Mouse (Mus musculus) testis, postnatal 10 days (tissue): ENCODE measurements around the gene Sdhb.

Experiments used
- DNase-seq: peaks from one replicate; pipeline ENCODE4 v3.0.0; 2021; ENCODE audit warnings: low spot score

The Sdhb gene

GRCm38 (mm10) chr4:140948481-140948880 lies 12.5 kb upstream of the Sdhb start:
- no peak for DNase-seq

GRCm38 (mm10) chr4:140949052-140949451 lies 12.0 kb upstream of the Sdhb start:
- no peak for DNase-seq

DNA sequence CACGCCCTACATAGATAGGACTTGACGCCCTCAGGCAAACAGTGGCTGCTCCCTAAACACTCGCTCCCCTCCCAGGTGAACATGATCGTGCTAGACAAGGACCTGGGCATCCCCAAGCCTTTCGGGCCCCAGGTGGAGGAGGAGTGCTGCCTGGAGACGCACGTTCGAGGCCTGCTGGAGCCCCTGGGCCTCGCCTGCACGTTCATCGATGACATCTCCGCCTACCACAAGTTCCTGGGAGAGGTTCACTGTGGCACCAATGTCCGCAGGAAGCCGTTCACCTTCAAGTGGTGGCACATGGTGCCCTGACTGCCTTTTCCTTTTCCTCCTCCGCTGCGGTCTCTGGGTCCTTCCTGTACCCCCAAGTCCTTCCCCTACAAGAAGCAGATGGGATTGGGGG lies 11.4 kb upstream of the Sdhb start:
- no peak for DNase-seq

GRCm38 (mm10) chr4:140950574-140950973 lies 10.4 kb upstream of the Sdhb start:
- DNase-seq = peak; percentile 79

- DNase-seq = no peak
These were observed 9.0 kb upstream of the Sdhb start for GRCm38 (mm10) chr4:140951861-140952641.

GRCm38 (mm10) chr4:140957131-140957702 lies 3.8 kb upstream of the Sdhb start:
- DNase-seq = no peak

DNA sequence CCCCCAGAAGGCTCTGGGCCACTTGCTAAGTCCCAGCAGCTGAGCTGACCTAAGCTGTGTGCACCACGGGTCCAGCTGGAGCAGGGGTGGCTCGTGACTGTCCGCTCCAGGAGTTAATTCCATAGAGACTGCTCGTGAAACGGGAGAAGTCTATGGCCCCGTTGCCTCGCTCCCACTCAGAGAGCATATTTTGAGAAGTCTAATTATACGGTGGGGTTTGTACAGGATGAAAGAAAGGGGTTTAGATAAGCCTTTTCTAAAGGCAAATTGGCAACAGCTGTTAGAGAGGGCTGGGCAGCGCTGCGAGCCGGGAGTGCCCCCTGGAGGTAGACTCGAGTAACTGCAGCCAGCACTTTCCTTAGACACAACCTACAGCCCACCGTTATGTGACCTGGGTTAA lies 3.3 kb upstream of the Sdhb start:
- peak; percentile 88 for DNase-seq

DNA sequence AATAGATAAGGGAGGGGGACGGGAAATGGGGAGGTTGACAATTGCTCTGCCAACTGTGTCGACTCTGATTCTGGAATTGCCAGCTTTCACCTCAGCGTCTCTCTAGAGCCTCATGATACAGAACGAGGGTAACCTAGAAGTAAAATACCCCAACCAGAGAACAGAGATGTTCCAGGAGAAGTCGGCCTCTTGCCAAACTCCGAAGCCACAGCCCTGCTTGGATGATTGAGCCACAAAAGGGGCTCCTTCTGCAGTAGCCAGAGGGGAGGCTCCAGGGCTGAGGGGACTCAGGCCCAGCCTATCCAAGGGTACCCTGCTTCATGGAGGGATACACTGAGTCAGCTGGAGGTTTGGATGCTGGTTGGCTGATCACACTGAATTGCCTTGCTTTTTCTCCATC lies 2.7 kb upstream of the Sdhb start:
- no peak for DNase-seq

GRCm38 (mm10) chr4:140959128-140959679 lies 1.8 kb upstream of the Sdhb start:
- DNase-seq = no peak

GRCm38 (mm10) chr4:140959715-140960479 lies 1.1 kb upstream of the Sdhb start:
- no peak for DNase-seq

DNA sequence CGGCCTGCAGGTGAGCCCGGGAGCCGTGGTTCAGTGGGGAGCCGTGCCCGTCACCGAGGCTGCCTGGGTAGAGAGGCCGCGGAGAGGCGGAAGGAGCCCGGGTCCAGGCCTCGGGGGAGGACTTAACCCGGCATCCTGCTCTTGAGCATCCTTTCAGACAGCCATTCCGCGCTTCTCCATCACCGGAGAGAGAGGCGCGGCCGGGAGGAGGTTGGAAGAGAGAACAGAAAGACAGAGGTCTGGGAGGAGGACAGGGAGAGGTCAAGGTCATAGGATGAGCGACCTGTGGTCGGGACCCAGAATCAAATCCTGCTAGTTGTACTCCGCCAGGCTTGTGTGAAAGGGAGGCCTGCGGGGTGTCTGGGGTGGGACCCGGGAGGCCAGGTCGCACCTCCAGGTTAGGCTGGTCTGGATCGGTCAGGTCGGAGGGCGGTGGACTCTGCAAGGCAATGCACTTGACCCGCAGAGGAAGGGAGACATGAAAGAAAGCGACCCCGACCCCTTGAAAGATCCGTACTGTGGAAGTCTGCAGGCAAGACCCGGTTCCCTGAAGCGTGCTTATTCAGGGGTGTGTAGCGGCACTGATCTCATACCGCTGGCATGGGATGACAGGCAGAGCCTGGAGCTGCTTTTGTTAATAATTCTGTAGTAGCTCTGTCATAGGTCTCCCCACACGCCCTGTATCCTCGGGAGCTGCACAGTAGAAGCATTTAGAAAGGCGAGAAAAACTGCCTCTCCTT lies 634 bp downstream of the Sdhb start:
- DNase-seq = no peak

DNA sequence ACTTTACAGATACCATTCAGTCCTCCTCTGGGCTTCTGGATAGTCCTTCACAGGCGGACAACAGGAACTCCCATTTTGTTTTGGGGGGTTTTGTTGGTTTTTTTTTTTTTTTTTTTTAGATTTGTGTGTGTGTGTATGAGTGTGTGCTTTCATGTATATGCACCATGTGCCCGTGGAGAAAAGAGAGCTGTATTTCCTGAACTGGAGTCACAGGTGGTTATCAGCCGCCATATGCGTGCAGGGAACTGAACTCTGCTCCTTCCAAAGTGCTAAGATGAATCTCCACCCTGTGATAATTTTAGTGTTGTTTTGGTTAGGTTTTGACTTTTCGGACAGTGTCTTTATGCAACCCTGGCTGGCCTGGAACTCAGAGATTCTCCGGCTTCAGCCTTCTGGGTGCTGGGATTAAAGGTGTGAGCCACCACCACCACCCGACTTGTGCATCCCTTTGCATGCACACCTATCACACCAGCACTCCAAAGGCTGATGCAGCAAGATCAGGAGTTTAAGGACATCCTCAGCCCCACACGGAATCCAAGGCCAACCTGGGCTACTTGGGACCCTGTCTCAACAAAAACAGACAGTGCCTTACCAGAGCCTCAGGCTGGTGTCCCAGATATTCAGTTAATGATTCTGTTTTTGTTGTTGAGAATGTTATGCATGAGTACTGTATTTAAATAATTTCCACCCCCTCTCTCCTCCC lies 1.4 kb downstream of the Sdhb start:
- no peak for DNase-seq

DNA sequence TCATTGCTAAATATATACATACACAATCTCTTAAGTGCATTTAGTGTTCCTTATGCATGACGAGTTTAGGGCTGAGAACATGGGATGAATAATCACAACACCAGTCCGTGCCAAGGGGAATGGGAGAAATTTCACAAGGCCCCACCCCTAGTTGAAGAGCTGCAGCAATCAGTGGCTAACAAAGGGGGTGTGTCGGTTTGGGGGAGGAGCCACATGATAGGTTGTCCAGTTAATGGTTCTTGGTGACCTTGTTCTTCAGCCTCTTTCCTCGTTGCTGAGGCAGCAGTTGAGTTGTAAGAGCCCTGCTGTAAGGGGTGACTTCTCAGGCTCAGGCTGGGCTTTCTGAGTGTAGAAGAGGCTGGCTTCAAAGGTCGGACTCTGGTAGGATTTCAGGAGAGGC lies 1.9 kb downstream of the Sdhb start:
- DNase-seq = no peak

DNA sequence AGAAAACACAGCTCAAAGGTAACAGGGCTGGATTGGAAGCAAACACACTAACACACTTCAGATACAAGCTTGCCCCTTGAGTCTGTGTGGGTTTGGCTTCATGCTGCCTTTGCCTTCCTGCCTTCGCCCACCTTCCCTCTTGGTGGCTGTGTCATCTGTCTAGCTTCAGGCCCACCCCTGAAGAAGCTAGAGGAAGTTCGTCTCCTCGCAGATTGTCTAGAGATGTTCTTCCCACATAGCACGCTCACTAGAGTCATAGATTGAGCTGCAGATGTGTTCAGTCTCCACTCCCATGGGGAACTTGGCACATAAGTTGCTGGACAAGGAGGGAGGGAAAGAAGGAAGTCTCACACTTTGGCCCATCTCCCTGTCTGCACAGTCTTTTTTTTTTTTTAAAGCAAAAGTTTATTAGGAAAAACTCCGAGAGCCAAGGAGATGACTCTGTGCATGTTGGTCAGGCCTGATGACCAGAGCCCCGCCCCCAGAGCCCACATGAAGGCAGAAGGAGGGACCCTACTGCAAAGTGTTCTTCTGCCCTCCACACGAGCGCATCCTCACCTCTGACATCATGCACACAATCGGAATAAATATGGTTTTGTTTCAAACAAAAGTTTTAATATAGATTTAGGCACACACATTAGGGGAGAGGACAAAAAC lies 3.1 kb downstream of the Sdhb start:
- no peak for DNase-seq

GRCm38 (mm10) chr4:140964620-140965019 lies 3.6 kb downstream of the Sdhb start:
- DNase-seq = peak; percentile 76

DNA sequence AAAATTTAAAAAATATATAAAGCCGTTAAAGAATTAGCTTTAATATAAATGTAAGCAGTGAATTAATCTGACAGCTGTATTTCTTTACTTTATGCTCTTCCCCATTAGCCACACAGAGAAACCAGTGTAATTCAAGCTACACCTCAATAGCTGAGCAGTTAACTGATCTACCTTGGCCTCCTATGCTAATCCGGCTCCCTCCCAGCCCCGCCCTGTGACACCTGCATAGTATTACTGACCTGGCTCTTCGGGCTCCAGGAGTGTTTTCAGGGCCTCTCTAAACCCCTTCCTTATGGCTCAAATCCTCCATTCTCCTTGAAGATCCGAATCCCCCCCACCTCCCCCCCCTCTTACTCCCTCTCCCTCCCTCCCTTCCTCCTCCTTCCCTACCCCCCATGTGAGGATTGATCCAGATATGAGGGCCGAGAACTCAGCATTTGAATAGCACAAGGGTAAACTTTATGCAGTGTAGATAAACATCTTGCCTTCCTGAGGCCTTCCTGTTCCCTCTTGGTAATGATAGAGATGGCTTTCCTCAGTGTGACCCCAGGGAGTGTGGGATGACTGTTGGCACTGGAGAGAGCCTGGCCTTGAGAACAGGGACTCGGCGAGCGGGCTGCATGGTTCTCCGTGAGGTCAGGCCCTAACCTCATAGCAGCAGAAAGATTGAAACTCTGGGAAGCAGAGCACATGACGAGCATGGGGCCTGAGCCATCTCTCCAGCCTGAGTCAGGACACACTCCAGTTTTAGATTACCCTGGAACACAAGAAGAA lies 6.6 kb downstream of the Sdhb start:
- DNase-seq = no peak

DNA sequence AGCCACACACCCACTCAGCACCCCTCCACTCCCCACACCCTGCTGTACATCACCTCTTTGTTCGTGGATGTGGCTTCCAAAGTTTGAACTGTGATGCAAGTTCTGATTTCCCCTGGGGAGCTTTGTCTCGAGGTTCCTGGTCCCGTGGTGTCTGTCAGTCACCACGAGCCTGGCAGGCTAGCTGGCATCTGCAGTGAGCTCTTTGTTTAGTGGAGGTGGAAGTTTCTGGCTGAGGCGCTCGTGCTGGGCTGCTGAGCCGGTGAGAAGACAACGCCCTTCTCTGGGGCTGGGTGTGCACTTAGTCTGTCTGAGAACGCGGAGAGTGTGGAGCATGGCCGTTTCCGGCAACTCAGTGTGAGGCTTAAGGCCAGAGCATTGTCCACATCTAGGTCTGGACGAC lies 10.7 kb downstream of the Sdhb start:
- DNase-seq = no peak

GRCm38 (mm10) chr4:140974408-140974807 lies 13.4 kb downstream of the Sdhb start:
- peak; percentile 40 for DNase-seq

- no peak for DNase-seq
These were observed 14.4 kb downstream of the Sdhb start for GRCm38 (mm10) chr4:140975356-140975755.

DNA sequence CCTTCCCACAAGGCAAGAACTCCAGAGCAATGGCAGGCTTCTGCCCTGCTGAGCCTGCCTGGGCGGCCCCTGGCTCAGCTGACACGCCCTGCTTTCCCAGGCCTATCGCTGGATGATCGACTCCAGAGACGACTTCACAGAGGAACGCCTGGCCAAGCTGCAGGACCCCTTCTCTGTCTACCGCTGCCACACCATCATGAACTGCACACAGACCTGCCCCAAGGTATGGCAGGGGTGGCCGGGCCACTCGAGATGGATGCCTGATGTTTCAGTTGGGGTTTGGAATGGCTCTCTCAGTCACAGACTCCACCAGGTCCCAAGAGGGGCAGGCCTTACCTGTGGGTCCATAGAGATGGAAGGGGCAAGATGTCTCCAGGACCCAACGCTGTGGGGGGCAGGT lies 16.3 kb downstream of the Sdhb start:
- DNase-seq = peak; percentile 40
